25 mouse cellular contexts compared by ENCODE assay signal in genomic region chr15:72232355-72232754, GRCm38 (mm10).
DNase-seq lines count a peak whose midpoint lies in the region; ATAC-seq and TF ChIP-seq lines count a peak whose summit lies in the region.
"Had no signal": no experiment of that assay in that cellular context is flagged by ENCODE, and none has a peak within 500 bp of the region (broad histone marks: within the 10 kb centered on the region; RNA-seq: fewer than 3 reads in every experiment).

No protein-coding gene starts in this region.

- H3K36me3 ChIP-seq in kidney, embryonic 16.5 days (ENCODE audit: insufficient read depth, low read length): no peaks in the 10 kb centered on the region
- H3K36me3 ChIP-seq in midbrain, embryonic 16.5 days (ENCODE audit: control insufficient read depth, insufficient read depth, low read length): no peaks in the 10 kb centered on the region
- H3K36me3 ChIP-seq: intestine, embryonic 15.5 days; limb, embryonic 10.5 days; limb, embryonic 15.5 days; liver, embryonic 13.5 days; midbrain, embryonic 13.5 days had no signal

- H3K9me3 ChIP-seq in kidney, embryonic 16.5 days (ENCODE audit: low read length): no peaks in the 10 kb centered on the region
- H3K9me3 ChIP-seq in midbrain, embryonic 16.5 days (replicated peaks; ENCODE audit: control insufficient read depth, low read length, poor library complexity, severe bottlenecking): no peaks in the 10 kb centered on the region
- H3K9me3 ChIP-seq: intestine, embryonic 15.5 days; limb, embryonic 10.5 days; limb, embryonic 15.5 days; liver, embryonic 13.5 days; midbrain, embryonic 13.5 days had no signal

- H3K4me2 ChIP-seq in kidney, embryonic 16.5 days (replicated peaks; ENCODE audit: low read depth, low read length): no peak overlapping the region
- no peak overlapping the region for H3K4me2 ChIP-seq in midbrain, embryonic 16.5 days (ENCODE audit: low read length)
- H3K4me2 ChIP-seq: intestine, embryonic 15.5 days; limb, embryonic 15.5 days; liver, embryonic 13.5 days; midbrain, embryonic 13.5 days had no signal

- 38% methylated on average over 2 of the region's 2 CpGs for WGBS in cerebellum, adult 2 months
- 30% methylated on average over 2 of the region's 2 CpGs for WGBS in kidney, embryonic 16.5 days
- 38% methylated on average over 2 of the region's 2 CpGs for WGBS in midbrain, embryonic 16.5 days

- no peak overlapping the region for H3K9ac ChIP-seq in kidney, embryonic 16.5 days (replicated peaks; ENCODE audit: low read length)
- no peak overlapping the region for H3K9ac ChIP-seq in midbrain, embryonic 16.5 days (ENCODE audit: low read depth, low read length)
- H3K9ac ChIP-seq: intestine, embryonic 15.5 days; limb, embryonic 15.5 days; liver, embryonic 13.5 days; midbrain, embryonic 13.5 days had no signal

- TF ChIP-seq POLR2A in cerebellum, adult 2 months (IDR thresholded peaks at IDR 0.05; ENCODE audit: borderline replicate concordance, insufficient read depth, low read length): no peak

- ATAC-seq in kidney, embryonic 16.5 days (ENCODE audit: low FRiP score, low TSS enrichment): no peak
- no peak for ATAC-seq in midbrain, embryonic 16.5 days
- ATAC-seq: forebrain, embryonic 16.5 days; hindbrain, embryonic 16.5 days; intestine, embryonic 15.5 days; lung, postnatal 0 days; midbrain, embryonic 13.5 days had no signal

- H3K4me1 ChIP-seq in cerebellum, adult 2 months (ENCODE audit: control insufficient read depth, insufficient read depth, low read length): peaks cover 5% of the 10 kb centered on the region; the same call in 1 of the 2 replicates
- H3K4me1 ChIP-seq in kidney, embryonic 16.5 days (ENCODE audit: insufficient read depth, low read length): no peaks in the 10 kb centered on the region
- no peaks in the 10 kb centered on the region for H3K4me1 ChIP-seq in midbrain, embryonic 16.5 days (ENCODE audit: control insufficient read depth, insufficient read depth, low read length)
- H3K4me1 ChIP-seq: intestine, embryonic 15.5 days; limb, embryonic 10.5 days; limb, embryonic 15.5 days; liver, embryonic 13.5 days; midbrain, embryonic 13.5 days had no signal

- H3K4me3 ChIP-seq in cerebellum, adult 2 months (replicated peaks; ENCODE audit: insufficient read depth, low read depth, low read length): no peak overlapping the region
- H3K4me3 ChIP-seq in kidney, embryonic 16.5 days (ENCODE audit: low read length): no peak overlapping the region
- no peak overlapping the region for H3K4me3 ChIP-seq in midbrain, embryonic 16.5 days (ENCODE audit: low read depth, low read length)
- H3K4me3 ChIP-seq: erythroblast, embryonic 14.5 days; intestine, embryonic 15.5 days; limb, embryonic 10.5 days; limb, embryonic 15.5 days; liver, embryonic 13.5 days; midbrain, embryonic 13.5 days had no signal

- TF ChIP-seq CTCF in cerebellum, adult 2 months (IDR thresholded peaks at IDR 0.05; ENCODE audit: borderline replicate concordance, insufficient read depth, low read depth, low read length): peak; percentile 16; the same call in 1 of the 2 replicates

- no peak overlapping the region for H3K27ac ChIP-seq in cerebellum, adult 2 months (ENCODE audit: insufficient read depth, low read length)
- H3K27ac ChIP-seq in kidney, embryonic 16.5 days (ENCODE audit: low read length): no peak overlapping the region
- no peak overlapping the region for H3K27ac ChIP-seq in midbrain, embryonic 16.5 days (ENCODE audit: low read length)
- H3K27ac ChIP-seq: intestine, embryonic 15.5 days; limb, embryonic 10.5 days; limb, embryonic 15.5 days; liver, embryonic 13.5 days; macrophage; midbrain, embryonic 13.5 days had no signal

- DNase-seq in cerebellum, adult 2 months: peak in 1 of 2 experiments; percentile 38
- DNase-seq in cerebellum, adult 18-20 months: no peak
- peak; percentile 4 for DNase-seq in kidney, adult 9 months
- DNase-seq in right cerebral cortex, adult 2 months (ENCODE audit: low spot score in 2 of 2): peak; percentile 47 to 49
- no peak for DNase-seq in right cerebral cortex, postnatal 4 days
- no peak for DNase-seq in lung, postnatal 14 days
- DNase-seq: adrenal gland, postnatal 25 days; cerebellum, adult 9-11 months; gastrocnemius, postnatal 14 days; heart, postnatal 14 days; kidney, postnatal 10 days; layer of hippocampus, postnatal 36 days; liver, embryonic 13.5 days; lung, adult 18-20 months had no signal

- no peaks in the 10 kb centered on the region for H3K27me3 ChIP-seq in cerebellum, adult 2 months (ENCODE audit: control insufficient read depth, insufficient read depth, low read length)
- no peaks in the 10 kb centered on the region for H3K27me3 ChIP-seq in kidney, embryonic 16.5 days (ENCODE audit: insufficient read depth, low read length)
- no peaks in the 10 kb centered on the region for H3K27me3 ChIP-seq in midbrain, embryonic 16.5 days (ENCODE audit: control insufficient read depth, insufficient read depth, low read depth, low read length)
- H3K27me3 ChIP-seq: intestine, embryonic 15.5 days; limb, embryonic 15.5 days; liver, embryonic 13.5 days; midbrain, embryonic 13.5 days had no signal

Comparison
In these comparisons a context has a peak if more than half of its experiments do, and no peak if none do; other contexts are left out.
1. DNase-seq: peak in kidney, adult 9 months (single experiment) and right cerebral cortex, adult 2 months (2 of 2); none in cerebellum, adult 18-20 months (0 of 2), right cerebral cortex, postnatal 4 days (single experiment) and lung, postnatal 14 days (single experiment).